Mouse (Mus musculus): ENCODE measurements around the gene Chd4.
"Not testable (repeated sequence)": the region's sequence is repeated elsewhere in the genome, so short reads cannot be mapped to it uniquely, and the experiment has no call there.

The Chd4 gene

DNA sequence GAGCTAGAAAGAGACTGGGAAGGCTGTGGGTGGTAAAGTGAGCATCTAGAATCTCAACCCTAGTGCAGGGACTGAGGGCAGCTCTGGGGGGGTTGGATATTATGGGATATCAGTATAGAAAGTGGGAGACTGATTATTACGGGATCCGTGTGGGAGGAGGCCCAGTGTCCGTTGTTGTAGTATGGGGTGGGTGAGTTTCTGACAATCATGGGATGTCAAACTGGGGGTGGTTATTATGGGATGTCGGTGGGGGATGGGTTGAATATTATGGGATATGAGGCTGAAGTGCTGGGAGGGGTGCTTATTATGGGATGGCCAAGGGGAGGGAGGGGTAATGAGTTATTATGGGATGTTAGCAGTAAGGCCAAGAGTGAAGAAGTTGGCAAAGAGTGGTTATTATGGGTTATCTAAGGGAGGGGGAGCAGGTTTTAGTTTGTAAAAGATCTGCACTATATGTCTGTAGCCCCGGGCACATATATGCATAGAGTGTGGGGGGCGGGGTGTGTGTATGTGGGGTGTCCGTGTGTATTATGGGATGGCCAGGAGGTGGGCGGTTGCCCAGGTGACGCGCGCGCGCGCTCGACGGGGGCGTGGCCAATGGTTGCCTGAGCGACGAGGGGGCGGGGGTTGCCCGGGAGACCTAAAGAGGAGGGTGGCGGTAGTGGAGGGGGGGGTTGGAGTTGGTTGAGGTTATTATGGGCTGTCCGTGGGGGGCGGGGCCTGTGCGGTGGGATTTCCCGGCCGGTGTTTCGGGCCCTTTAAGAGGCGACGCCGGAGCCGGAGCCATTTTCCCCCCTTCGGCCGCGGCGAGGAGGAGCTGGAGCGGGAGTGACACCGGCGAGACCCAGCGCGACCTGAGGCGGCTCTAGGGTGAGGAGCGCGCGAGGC is at the start of gene Chd4:
Chd4 (plus strand) TSS at position 591 of the 888 bp plus-strand sequence.
- DNase-seq (ENCODE audit: low spot score): peak; percentile 88

GRCm38 (mm10) chr6:125046691-125047090 is 49.1 kb upstream of the Chd4 start:
- DNase-seq (ENCODE audit: low spot score): peak; percentile 90

DNA sequence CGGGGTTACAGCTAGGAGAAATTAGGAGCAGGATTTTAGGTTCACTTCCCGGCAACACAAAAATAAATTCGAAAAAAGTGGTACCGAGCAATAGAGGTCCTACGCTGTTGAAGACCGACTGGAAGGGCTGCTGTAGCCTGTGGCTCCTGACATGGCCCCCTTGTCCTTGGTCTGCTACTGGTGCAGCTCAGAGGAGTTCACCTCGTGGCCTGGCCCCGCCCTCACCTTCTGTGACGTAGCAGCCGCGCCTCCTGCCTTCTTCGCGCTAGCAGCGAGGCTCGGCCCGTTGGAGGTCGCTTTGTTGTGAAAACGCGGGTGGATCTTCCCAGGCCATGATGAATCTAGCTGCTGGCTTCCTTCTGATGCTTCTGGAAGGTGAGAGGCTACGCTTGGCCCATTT is 46.1 kb upstream of the Chd4 start, which contains the start of gene Acrbp:
Acrbp (plus strand) TSS at position 12 of the 400 bp plus-strand sequence.
- no peak for DNase-seq (ENCODE audit: low spot score)

GRCm38 (mm10) chr6:125051237-125051636 is 44.5 kb upstream of the Chd4 start:
- DNase-seq (ENCODE audit: low spot score): peak; percentile 44

DNA sequence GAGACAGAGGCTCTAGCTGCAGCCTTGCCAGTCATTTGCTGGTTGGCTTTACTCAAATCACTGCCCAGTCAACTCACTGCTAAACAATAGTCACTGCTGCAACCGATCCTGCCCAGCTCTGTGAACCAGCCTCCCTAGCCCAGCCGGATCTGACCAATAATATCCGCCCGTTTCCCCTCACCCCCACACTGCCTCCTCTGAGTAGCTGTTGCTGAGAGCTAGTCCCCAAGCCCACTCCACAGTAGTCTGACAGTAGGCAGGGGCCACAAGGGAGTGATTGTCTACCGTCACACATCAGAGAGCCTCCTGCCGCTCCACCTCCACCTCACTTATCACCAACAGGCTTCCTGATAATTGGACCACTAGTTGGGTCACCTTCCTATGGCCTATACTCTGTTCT is 34.3 kb upstream of the Chd4 start:
- DNase-seq (ENCODE audit: low spot score): peak; percentile 39

DNA sequence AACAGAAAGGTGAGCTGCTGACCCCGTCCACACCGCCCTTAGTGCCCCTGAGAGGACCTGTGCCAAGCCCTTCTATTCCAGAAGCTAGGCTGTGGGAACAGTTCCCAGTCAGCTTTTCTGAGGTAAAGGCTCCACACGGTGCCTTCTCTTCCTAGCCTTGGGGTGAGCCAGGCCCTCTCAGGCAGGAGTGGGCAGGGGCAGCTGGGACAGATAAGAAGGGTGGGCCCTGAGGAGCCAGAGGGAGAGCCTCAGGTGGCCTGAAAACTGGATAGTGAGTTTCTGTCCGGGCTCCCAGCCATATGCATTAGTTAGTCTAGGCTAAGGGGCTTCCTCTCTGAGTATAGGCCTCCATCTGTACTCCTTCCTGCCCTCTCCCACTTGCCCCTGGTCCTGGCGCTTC is 33.3 kb upstream of the Chd4 start:
- no peak for DNase-seq (ENCODE audit: low spot score)

DNA sequence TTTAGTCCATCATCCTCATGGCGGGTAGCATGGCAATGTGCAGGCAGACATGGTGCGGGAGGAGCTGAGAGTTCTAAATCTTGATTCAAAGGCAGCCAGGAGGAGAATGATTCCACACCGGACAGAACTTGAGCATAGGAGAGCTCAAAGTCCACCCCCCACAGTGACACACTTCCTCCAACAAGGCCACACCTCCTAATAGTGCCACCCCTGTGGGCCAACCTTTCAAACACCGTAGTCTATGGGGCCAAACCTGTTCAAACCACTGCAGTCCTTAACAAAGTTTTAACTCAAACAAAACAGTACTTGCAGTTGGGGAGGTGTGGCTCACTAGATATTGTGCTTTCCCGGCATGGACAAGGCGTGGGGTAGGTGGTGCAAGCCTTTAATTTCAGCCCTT is 31.9 kb upstream of the Chd4 start:
- DNase-seq (ENCODE audit: low spot score): no peak

DNA sequence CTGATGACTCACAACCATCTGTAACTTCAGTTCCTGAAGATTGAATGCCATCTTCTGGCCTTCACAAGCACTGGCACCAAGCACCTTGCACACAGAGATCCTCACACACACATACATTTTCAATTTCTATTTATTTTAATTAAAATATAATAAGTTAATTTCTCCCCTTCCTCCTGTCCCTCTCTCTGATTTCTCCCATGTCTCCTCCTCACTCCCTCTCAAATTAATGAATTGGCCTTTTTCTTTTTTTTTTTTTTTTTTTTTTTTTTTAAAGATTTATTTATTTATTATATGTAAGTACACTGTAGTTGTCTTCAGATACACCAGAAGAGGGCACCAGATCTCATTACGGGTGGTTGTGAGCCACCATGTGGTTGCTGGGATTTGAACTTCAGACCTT is 30.6 kb upstream of the Chd4 start:
- DNase-seq (ENCODE audit: low spot score): not testable (repeated sequence)

- DNase-seq (ENCODE audit: low spot score): no peak
Observed at GRCm38 (mm10) chr6:125067571-125067995, 28.2 kb upstream of the Chd4 start, which contains the start of gene Lpar5. Lpar5 (plus strand) TSS chr6:125067920.

DNA sequence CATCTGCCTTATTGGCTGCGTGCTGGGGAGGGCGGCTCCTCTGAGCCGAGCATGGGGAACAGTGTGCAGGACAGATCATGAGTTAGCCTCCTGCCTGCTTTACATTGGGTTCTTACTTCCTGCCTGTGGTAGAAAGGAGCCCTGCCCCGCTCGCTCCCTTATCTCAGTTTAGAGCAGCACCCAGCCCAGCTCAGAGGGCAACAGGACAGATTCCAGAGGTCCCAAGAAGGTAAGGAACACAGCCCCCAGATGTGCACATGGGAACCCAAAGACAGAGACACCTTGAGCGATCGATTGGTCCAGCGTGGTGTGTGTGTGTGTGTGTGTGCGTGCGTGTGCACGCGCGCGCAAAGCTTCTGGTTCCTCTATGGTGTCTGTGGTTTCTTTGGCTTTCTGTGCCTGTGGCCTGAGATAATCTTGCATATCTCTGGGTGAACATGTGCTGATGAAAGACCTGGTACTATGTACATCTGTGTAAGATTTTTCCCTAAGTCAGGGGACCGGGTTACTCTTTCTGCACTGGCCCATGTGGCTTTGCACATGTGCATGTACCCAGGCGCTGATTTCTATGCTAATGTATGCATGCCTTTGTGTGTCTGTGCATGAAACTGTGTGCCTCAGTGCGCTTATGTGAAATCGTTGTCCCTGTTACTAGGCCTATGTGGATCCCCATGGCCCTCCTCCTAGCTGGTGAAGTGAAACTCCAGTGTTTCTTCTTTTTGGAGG is 24.4 kb upstream of the Chd4 start:
- no peak for DNase-seq (ENCODE audit: low spot score)

DNA sequence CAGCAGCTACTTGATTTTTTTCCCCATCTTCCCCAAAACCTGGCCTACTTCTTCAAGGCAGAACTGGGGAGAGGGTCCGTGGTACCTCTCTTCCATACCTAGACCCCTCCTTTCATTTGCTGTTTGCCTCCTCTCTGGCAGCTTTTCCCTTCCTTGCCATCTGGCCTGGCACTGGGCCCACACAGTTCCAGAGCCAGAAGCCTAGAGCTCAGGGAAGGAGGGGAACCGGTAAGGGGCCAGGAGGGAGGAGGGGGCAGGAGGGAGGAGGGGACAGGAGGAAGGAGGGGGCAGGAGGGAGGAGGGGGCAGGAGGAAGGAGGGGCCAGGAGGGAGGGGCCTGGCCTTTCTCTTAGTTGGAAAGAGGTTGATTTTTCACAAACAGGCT is 23.9 kb upstream of the Chd4 start:
- no peak for DNase-seq (ENCODE audit: low spot score)

GRCm38 (mm10) chr6:125073825-125074224 is 22.0 kb upstream of the Chd4 start:
- DNase-seq (ENCODE audit: low spot score): no peak

DNA sequence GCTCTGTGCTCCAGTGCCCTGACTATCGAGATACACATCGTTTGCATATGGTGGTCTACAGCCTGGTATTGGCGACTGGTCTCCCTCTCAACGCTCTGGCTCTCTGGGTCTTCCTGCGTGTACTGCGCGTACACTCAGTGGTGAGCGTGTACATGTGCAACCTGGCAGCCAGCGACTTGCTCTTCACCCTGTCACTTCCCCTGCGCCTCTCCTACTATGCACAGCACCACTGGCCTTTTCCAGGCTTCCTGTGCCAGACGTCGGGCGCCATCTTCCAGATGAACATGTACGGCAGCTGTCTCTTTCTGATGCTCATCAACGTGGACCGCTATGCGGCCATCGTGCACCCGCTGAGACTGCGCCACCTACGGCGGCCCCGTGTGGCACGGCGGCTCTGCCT is 14.4 kb upstream of the Chd4 start:
- no peak for DNase-seq (ENCODE audit: low spot score)

GRCm38 (mm10) chr6:125081797-125082560 is 13.8 kb upstream of the Chd4 start:
- peak; percentile 99 for DNase-seq (ENCODE audit: low spot score)

GRCm38 (mm10) chr6:125082801-125083386 is 12.9 kb upstream of the Chd4 start:
- no peak for DNase-seq (ENCODE audit: low spot score)

- peak; percentile 85 for DNase-seq (ENCODE audit: low spot score)
Observed at GRCm38 (mm10) chr6:125084424-125084823, 11.4 kb upstream of the Chd4 start.

DNA sequence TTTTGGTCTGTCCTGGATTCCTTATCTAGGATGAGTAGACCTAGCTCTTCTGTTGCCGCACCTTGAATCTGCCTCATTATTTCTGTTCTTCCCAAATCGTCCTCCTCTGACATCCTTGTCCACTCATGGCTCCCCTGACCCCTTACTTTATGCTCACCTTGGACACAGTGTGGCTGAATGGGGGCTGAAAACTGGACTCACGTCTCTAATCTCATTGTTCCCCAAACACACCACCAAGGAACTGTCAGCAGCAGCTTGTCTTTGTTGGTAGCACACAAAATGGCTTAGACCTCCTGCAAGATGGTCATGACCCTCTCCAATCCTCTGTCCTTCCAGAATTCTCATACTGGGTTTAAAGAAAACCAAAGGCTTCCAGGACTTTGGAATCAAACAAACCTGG is 7.8 kb upstream of the Chd4 start:
- DNase-seq (ENCODE audit: low spot score): no peak

- DNase-seq (ENCODE audit: low spot score): peak; percentile 89
Observed at GRCm38 (mm10) chr6:125088561-125089321, 7.0 kb upstream of the Chd4 start.

DNA sequence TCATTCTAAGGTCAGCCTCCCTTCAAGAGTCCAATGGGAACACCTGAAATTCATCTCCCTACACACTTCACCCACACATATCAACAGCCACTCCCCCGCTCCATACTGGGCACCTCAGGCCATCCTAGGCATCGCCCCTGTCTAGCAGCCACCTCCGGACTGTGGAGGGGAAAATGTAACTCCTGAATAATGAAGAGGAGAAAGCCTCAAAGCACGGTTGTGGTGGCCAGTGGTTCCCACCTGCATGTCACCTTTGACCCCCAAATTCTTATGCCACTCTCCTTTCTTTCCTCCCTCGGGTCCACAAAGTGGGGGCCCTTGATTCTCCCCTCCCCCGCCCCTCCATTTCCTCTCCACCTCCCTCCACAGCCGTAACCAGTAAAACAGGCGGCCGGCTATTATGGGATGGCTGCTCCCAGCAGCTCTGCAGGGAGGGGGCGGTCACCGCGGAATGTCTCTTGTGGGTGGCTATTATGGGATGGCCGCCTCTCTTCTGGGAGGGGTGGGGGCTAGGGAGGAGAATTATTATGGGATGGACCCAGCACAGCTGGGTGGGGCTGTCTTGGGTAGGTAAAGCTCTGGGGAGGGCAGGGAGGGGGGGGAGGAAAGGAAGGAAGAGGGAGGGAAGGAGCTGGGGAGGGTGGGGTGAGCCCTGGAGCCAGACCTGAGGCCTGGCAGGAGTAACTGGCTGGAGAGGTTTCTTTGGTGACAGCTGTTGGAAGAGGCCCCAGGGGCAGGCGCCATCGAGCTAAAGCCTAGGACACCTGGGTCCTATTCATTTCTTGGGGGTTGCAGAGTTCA is 6.1 kb upstream of the Chd4 start:
- peak; percentile 64 for DNase-seq (ENCODE audit: low spot score)

- no peak for DNase-seq (ENCODE audit: low spot score)
Observed at GRCm38 (mm10) chr6:125090341-125091085, 5.3 kb upstream of the Chd4 start.

Data from retina, embryonic 14.5 days (tissue).